Mouse (Mus musculus) neutrophil, adult 5-6 weeks (primary cell): ENCODE data around the gene Slc39a11. TPM values are rescaled to one million over a fixed set of nuclear protein-coding genes. Genes with fewer than 3 reads are reported as not detected.
"Not testable (repeated sequence)": the region's sequence is repeated elsewhere in the genome, so short reads cannot be mapped to it uniquely, and the experiment has no call there.

Source experiments
- ATAC-seq: fragments of 151-379, 151-347 bp; 2 replicates; pipeline ENCODE4 v1.8.0; 2017; ENCODE audit warnings: mild to moderate bottlenecking, moderate TSS enrichment; ENCODE audit not compliant: insufficient number of reproducible peaks, poor library complexity, low FRiP score, severe bottlenecking; ENCODE audit errors: extremely low read depth
- total RNA-seq: library from RNA; stranded (forward); fragments of 200-1000 nt; gene quantifications from 2 replicates; pipeline ENCODE4 v1.2.3, GENCODE M21; 2017

Gene Slc39a11
- total RNA-seq, 1 experiment from 2014 or later: 3.3 TPM

- no peak for ATAC-seq
Measured at GRCm38 (mm10) chr11:113669711-113670110, 19.8 kb upstream of the Slc39a11 start.

GRCm38 (mm10) chr11:113668857-113669256, 19.0 kb upstream of the Slc39a11 start:
- no peak for ATAC-seq

- no peak for ATAC-seq
Measured at GRCm38 (mm10) chr11:113667704-113668103, 17.8 kb upstream of the Slc39a11 start.

GRCm38 (mm10) chr11:113667122-113667521, 17.2 kb upstream of the Slc39a11 start:
- ATAC-seq: no peak

GRCm38 (mm10) chr11:113666648-113667047, 16.8 kb upstream of the Slc39a11 start:
- peak; percentile 30; the same call in 1 of the 2 replicates for ATAC-seq

- ATAC-seq: no peak
Measured at GRCm38 (mm10) chr11:113666205-113666604, 16.3 kb upstream of the Slc39a11 start.

GRCm38 (mm10) chr11:113664279-113664678, 14.4 kb upstream of the Slc39a11 start:
- ATAC-seq: no peak

GRCm38 (mm10) chr11:113661835-113662351, 12.0 kb upstream of the Slc39a11 start:
- no peak for ATAC-seq

- ATAC-seq: no peak
Measured at GRCm38 (mm10) chr11:113660940-113661339, 11.1 kb upstream of the Slc39a11 start.

- not testable (repeated sequence) for ATAC-seq
Measured at GRCm38 (mm10) chr11:113660213-113660612, 10.3 kb upstream of the Slc39a11 start.

GRCm38 (mm10) chr11:113658763-113659162, 8.9 kb upstream of the Slc39a11 start:
- ATAC-seq: no peak

GRCm38 (mm10) chr11:113658319-113658718, 8.4 kb upstream of the Slc39a11 start:
- no peak for ATAC-seq

- ATAC-seq: no peak
Measured at GRCm38 (mm10) chr11:113657221-113657620, 7.3 kb upstream of the Slc39a11 start.

GRCm38 (mm10) chr11:113656511-113656932, 6.6 kb upstream of the Slc39a11 start:
- no peak for ATAC-seq

GRCm38 (mm10) chr11:113654561-113655270, 4.8 kb upstream of the Slc39a11 start:
- no peak for ATAC-seq

GRCm38 (mm10) chr11:113654105-113654504, 4.2 kb upstream of the Slc39a11 start:
- ATAC-seq: no peak

- no peak for ATAC-seq
Measured at GRCm38 (mm10) chr11:113652516-113652915, 2.6 kb upstream of the Slc39a11 start.

- no peak for ATAC-seq
Measured at GRCm38 (mm10) chr11:113651907-113652273, 2.0 kb upstream of the Slc39a11 start.

- no peak for ATAC-seq
Measured at GRCm38 (mm10) chr11:113651206-113651906, 1.5 kb upstream of the Slc39a11 start.

GRCm38 (mm10) chr11:113648690-113649352, 1.1 kb downstream of the Slc39a11 start, which contains the start of gene Cog1:
Gene Cog1, plus strand, starts transcription at chr11:113649169.
- no peak for ATAC-seq
